Mouse (Mus musculus) spleen, adult 2 months (tissue): Measurements from ENCODE around the gene Anp32e. TPM values are rescaled to one million over a fixed set of nuclear protein-coding genes. Genes with fewer than 3 reads are reported as not detected.

Experiments used
- DNase-seq, 2 experiments: peaks; one replicate each; pipeline versions ENCODE4 v3.0.0 to v3.0.0-alpha.2; 2012 to 2021; ENCODE audit warnings: low spot score in 2 of 2, low read depth in 1 of 2
- H3K27ac ChIP-seq: fragments of 200-500 bp; 2 replicates; pipeline ENCODE4 v1.5.1; 2012; ENCODE audit warnings: low read length, inconsistent platforms; ENCODE audit not compliant: insufficient read depth
- H3K27me3 ChIP-seq: fragments of 200-500 bp; 2 replicates; pipeline ENCODE4 v1.6.1; 2012; ENCODE audit warnings: mild to moderate bottlenecking, moderate library complexity, low read length, inconsistent platforms; ENCODE audit not compliant: control insufficient read depth, insufficient read depth
- H3K36me3 ChIP-seq: fragments of 200-500 bp; 2 replicates; pipeline ENCODE4 v1.6.1; 2012; ENCODE audit warnings: mild to moderate bottlenecking, low read length, inconsistent platforms; ENCODE audit not compliant: control insufficient read depth, insufficient read depth
- H3K4me1 ChIP-seq: fragments of 200-500 bp; 2 replicates; pipeline ENCODE4 v1.6.1; 2011; ENCODE audit warnings: inconsistent platforms; ENCODE audit not compliant: control insufficient read depth, insufficient read depth, insufficient read length
- H3K4me3 ChIP-seq: fragments of 200-500 bp; 2 replicates; pipeline ENCODE4 v1.5.1; 2011; ENCODE audit warnings: mild to moderate bottlenecking, inconsistent platforms; ENCODE audit not compliant: insufficient read depth, insufficient read length; ENCODE audit errors: extremely low read depth
- CTCF ChIP-seq: fragments of 200-500 bp; IDR thresholded peaks from 2 replicates; pipeline ENCODE4 v1.5.1; 2011; ENCODE audit warnings: mild to moderate bottlenecking, inconsistent platforms; ENCODE audit not compliant: insufficient read depth, insufficient read length, insufficient replicate concordance; ENCODE audit errors: extremely low read depth
- POLR2A ChIP-seq: fragments of 200-500 bp; IDR thresholded peaks from 2 replicates; pipeline ENCODE4 v1.6.1; 2011; ENCODE audit warnings: low read depth, low read length, inconsistent platforms
- WGBS: fragments of 180-500 bp; shearing (Covaris S2); methylation state at CpG from one replicate; pipeline ENCODE4 v1.1.7; 2018; 5-methylcytosine and 5-hydroxymethylcytosine counted together
- polyA plus RNA-seq: library from polyadenylated mRNA; depleted of rRNA; stranded (reverse); fragments of >200 nt; gene quantifications from 2 replicates; pipeline ENCODE4 v1.2.3, GENCODE M21; 2012; rRNA removed

The Anp32e gene
- 12.7 and 21.2 TPM in 2 replicates for polyA plus RNA-seq

GRCm38 (mm10) chr3:95928658-95929503 is at the start of gene Anp32e:
Anp32e (plus strand) TSS chr3:95929246.
- DNase-seq: peak; percentile 94 to 98
- Histone ChIP-seq H3K4me1 (no peaks in the 10 kb centered on the region), H3K36me3 (peaks cover under 1% of the 10 kb centered on the region; the same call in 1 of the 2 replicates), H3K4me3 (peak within 1 kb of the TSS; percentile 86), H3K27ac (peak within 1 kb of the TSS; percentile 86), H3K27me3 (no peaks in the 10 kb centered on the region)
- under 1% methylated on average over 49 of the region's 49 CpGs for WGBS
- TF ChIP-seq CTCF: no peak
- peak; percentile 95 for TF ChIP-seq POLR2A

GRCm38 (mm10) chr3:95881979-95882815 is 46.8 kb upstream of the Anp32e start, which contains the start of gene Ciart:
Ciart (minus strand) TSS chr3:95882251.
- Histone ChIP-seq H3K27ac (peak within 1 kb of the TSS; percentile 44), H3K27me3 (no peaks in the 10 kb centered on the region), H3K4me3 (peak within 1 kb of the TSS; percentile 58), H3K4me1 (peaks cover 8% of the 10 kb centered on the region), H3K36me3 (peaks cover 2% of the 10 kb centered on the region; the same call in 1 of the 2 replicates)
- TF ChIP-seq CTCF: no peak
- no peak for TF ChIP-seq POLR2A
- WGBS: under 1% methylated on average over 66 of the region's 66 CpGs
- DNase-seq: peak; percentile 87 to 94

GRCm38 (mm10) chr3:95882816-95883425 is 46.1 kb upstream of the Anp32e start:
- Histone ChIP-seq H3K27ac (peak overlapping the region; percentile 44), H3K36me3 (peaks cover 3% of the 10 kb centered on the region), H3K27me3 (no peaks in the 10 kb centered on the region), H3K4me3 (peak overlapping the region; percentile 58), H3K4me1 (peaks cover 8% of the 10 kb centered on the region)
- DNase-seq: peak; percentile 57 to 71
- TF ChIP-seq POLR2A: no peak
- TF ChIP-seq CTCF: peak; percentile 50; the same call in 1 of the 2 replicates
- 1% methylated on average over 24 of the region's 24 CpGs for WGBS

GRCm38 (mm10) chr3:95884400-95884799 is 44.6 kb upstream of the Anp32e start:
- peaks cover 7% of the 10 kb centered on the region for H3K36me3 ChIP-seq
- no peak overlapping the region for H3K27ac ChIP-seq
- TF ChIP-seq POLR2A (no peak), CTCF (no peak)
- whole genome bisulfite sequencing: 90% methylated on average over 5 of the region's 5 CpGs
- peaks cover 8% of the 10 kb centered on the region for H3K4me1 ChIP-seq
- no peaks in the 10 kb centered on the region for H3K27me3 ChIP-seq
- no peak for DNase-seq
- no peak overlapping the region for H3K4me3 ChIP-seq

GRCm38 (mm10) chr3:95887596-95887995 is 41.5 kb upstream of the Anp32e start:
- Histone ChIP-seq H3K27ac (no peak overlapping the region), H3K36me3 (peaks cover 7% of the 10 kb centered on the region), H3K4me1 (peaks cover 18% of the 10 kb centered on the region), H3K4me3 (no peak overlapping the region), H3K27me3 (no peaks in the 10 kb centered on the region)
- WGBS: 89% methylated on average over 4 of the region's 4 CpGs
- TF ChIP-seq POLR2A (no peak), CTCF (no peak)
- DNase-seq: no peak

- H3K36me3 ChIP-seq: peaks cover 7% of the 10 kb centered on the region
- TF ChIP-seq POLR2A (no peak), CTCF (no peak)
Measured at GRCm38 (mm10) chr3:95889664-95890063, 39.4 kb upstream of the Anp32e start.

More at GRCm38 (mm10) chr3:95889664-95890063, 39.4 kb upstream of the Anp32e start:
- Histone ChIP-seq H3K27ac (no peak overlapping the region), H3K27me3 (no peaks in the 10 kb centered on the region), H3K4me3 (no peak overlapping the region), H3K4me1 (peaks cover 14% of the 10 kb centered on the region; the same call in 1 of the 2 replicates)
- no peak for DNase-seq
- WGBS: 72% methylated on average over 3 of the region's 3 CpGs
